Mouse (Mus musculus): ENCODE data around the gene Gm10057.
"Not testable (repeated sequence)": the region's sequence is repeated elsewhere in the genome, so short reads cannot be mapped to it uniquely, and the experiment has no call there.

The Gm10057 gene

GRCm38 (mm10) chrX:154054939-154055338 is at the start of gene Gm10057:
Gene Gm10057 (minus strand): TSS chrX:154055039.
- DNase-seq (ENCODE audit: low read depth), result not testable (repeated sequence)

DNA sequence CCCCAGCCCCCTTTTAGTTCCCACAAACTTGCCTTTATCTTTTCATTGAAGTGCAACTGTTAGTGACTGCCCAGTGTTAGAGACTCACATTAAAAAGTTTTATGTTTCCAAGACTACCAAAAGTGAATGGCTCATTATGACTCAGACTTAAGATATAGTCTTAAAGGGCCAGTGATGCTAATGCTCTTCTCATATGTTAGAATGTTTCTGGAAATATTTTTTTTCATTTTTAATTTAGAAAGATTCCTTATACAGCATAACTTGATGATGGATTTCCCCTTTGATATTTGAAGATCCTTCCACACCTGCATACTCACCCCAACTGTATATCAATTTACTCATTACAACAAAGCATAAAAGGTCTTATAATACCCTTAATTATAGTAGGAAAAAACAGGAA is 21.1 kb downstream of the Gm10057 start, which contains the start of gene 4921511M17Rik:
Gene 4921511M17Rik (minus strand): TSS at position 101 of the 400 bp plus-strand sequence.
- DNase-seq (ENCODE audit: low read depth), result not testable (repeated sequence)

DNA sequence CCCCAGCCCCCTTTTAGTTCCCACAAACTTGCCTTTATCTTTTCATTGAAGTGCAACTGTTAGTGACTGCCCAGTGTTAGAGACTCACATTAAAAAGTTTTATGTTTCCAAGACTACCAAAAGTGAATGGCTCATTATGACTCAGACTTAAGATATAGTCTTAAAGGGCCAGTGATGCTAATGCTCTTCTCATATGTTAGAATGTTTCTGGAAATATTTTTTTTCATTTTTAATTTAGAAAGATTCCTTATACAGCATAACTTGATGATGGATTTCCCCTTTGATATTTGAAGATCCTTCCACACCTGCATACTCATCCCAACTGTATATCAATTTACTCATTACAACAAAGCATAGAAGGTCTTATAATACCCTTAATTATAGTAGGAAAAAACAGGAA is 42.3 kb downstream of the Gm10057 start, which contains the start of gene Samt1:
Gene Samt1 (minus strand): TSS at position 101 of the 400 bp plus-strand sequence.
- DNase-seq (ENCODE audit: low read depth), result not testable (repeated sequence)

Measured in fibroblast of lung, adult 2 months (primary cell).